Mouse (Mus musculus) ovary, postnatal 36 days (tissue): Measurements from ENCODE around the gene Fam168a.

Experiments
- DNase-seq: peaks from one replicate; pipeline ENCODE4 v3.0.0; 2022; ENCODE audit warnings: low spot score, mixed read lengths

Fam168a gene

DNA sequence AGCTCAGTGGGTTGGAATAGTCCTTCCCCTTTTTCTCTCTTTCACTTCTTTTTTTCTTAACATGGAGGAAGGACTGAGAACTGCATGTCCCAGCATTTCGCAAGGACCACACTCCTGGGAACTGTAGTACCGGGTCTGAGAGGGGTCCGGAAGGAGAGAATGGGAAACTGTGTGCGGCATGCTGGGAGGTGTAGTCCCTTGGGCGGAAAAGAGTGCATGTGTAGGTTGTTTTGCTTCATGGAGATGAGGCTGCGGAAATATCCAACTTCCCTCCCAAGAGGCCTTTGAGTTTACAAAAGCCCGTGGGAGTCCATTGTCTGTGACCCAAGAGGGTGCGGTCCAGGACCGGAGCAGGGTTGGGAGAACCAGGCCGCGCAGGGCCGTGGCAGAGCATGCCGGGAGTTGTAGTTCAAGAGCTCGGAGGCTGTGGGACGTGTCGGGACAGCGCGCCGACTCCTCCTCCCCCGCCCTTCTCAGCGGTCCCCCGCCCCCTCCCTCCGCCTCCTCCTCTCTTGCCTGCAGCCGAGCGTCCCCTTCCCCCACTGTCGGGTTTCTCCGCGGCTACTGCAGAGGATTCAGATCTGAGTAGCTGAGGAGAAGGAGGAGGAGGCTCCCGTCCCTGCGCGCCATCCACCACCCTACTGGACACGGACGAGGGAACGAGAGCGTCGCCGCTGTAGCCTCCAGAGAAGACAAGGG, at the start of gene Fam168a:
Gene Fam168a (plus strand): TSS at position 493 of the 699 bp plus-strand sequence.
- peak; percentile 91 for DNase-seq

DNA sequence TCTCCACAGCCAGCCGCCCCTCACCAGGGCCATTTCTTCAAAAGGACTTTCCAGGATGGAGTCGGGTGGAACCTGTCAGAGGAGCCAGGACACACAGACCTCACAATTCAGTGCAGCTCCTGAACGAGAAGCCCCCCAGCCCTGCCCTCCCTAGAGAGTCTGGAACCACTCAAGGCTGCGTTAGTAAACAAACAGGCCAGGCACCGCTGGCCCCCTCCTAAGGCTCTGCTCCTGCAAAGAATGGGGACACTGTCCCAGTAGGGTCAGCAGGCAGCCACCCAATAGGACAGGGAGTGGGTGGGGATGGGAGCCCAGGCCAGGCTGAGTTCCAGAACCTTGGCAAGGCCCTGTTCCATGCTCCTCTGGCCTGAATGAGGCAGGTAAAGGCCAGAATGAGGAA, 49.7 kb upstream of the Fam168a start:
- no peak for DNase-seq

DNA sequence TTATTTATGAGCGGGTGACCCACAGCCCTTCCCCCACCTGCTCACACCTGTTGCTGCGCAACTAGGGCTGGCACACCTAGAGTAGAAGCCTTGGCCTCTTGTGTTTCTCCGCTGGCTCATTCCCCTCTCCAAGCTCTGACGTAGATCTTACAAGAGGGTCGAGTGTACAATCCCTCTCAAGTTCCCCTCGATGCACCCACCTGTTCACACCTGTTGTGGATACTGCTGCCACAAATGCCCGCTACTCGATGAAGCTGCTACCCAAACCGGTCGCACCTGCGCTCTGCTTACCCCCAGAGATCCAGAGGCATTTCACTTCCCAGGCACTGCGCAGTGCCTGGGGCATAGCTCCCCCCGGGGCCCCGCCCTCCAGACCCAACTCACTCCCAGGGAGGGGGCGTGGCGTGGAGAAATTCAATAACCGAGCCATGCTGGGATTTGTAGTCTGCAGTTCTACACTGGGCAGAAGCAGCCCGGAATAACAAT, 48.3 kb upstream of the Fam168a start:
- DNase-seq = peak; percentile 45

DNA sequence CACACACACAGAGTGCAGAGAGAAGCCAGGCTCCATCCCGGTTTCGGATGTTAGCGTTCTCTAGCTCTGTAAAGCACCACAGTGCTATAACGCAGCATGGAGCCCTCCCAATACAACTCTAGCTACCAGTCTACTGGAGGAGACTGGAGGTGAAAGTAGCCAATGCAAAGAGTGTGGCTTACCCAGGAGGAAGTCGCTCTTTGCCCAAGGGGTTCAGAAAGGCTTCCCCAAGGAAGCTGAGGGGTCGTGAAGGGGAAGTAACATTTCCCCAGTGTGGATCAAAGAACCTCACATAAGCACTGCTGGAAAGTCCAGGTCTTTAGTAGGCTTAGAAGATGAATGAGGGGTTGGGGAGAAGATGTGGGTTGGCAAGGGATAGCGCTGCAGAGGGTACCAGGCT, 45.2 kb upstream of the Fam168a start:
- DNase-seq = no peak

DNA sequence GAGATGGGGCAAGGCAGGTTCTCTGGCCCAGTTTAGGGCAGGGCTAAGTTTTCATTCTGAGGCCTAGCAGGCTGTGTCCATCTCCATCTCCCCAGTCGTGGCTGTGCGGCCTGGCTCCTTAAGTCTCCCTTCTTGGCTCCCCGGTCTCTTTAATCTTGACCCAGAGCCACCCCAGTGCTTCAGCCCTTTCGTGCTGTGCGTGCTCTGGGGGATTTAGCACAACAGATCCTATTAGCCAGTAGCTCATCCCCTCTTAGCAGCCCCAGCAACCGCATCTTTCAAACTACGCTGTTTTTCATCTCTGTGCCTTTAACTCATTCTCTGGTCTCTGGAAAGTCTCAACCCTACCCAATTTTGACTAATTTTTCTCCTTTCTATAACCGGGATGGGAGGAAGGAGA, 44.2 kb upstream of the Fam168a start, which contains the start of gene Plekhb1:
Gene Plekhb1 (minus strand): TSS at position 184 of the 400 bp plus-strand sequence.
- no peak for DNase-seq

DNA sequence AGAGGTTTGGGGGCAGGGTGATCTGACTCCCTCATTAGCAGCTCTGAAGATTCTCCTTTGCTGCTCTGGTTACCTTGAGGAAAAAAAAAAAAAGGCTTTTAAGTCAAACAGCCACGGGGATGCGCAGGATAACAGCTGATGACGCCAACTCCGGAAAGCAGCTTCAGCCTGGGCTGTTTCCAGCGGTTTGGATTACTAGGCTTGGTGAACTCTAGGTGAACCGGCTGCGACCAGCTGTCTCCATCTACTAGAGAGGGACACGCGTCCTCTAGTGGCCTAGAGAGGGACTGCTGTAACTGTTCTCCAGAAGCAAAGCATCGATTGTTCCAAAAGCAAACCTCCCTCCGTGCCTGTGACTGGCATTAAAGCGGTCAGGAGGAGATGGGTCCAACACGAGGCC, 43.2 kb upstream of the Fam168a start:
- DNase-seq = peak; percentile 82

DNA sequence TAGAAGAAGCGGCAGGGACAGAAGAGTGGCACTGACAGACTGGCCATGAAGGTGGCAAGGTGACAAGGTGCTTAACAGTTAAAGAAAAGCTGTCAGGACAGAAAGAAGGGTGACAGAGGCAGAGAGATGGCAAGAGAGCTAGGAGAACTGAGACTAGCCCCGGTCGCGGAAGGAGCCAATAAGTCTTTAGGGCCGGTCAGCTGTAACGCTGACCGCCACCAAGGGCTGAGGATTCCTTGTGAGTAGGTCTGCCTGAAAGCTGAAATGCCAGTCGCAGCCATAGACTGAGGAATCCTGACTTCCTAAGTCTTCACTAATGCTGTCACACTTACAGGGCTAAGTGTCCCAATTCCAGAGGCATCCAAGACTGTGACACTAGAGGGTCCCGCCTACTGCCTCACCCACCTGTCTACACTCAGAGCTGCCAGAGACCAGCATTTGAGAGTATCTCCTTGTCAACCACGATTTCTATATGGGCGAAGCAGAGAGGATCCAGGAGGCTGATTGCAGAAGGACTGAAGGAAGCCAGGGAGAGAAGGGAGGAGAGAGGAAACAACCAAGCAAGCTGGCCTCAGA, 42.6 kb upstream of the Fam168a start:
- no peak for DNase-seq

DNA sequence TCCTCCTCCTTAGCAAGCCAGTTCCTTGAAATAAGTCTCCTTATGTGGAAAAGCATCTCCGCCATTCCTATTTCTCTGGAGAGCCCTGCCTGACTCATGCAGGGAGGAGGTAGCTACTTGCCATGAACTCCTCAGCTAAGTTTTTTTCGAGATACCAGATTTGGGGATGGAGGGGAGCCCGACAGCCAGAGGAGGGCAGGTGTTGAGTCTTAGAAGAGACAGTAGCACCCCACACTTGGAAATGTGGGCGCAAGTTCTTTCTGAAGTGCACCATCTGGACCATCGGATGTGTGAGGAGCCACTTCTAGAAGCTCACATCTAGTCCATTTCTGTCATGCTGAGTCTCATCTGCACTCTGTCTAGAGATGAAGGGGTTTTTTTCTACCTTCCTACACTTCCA, 35.8 kb upstream of the Fam168a start:
- no peak for DNase-seq

DNA sequence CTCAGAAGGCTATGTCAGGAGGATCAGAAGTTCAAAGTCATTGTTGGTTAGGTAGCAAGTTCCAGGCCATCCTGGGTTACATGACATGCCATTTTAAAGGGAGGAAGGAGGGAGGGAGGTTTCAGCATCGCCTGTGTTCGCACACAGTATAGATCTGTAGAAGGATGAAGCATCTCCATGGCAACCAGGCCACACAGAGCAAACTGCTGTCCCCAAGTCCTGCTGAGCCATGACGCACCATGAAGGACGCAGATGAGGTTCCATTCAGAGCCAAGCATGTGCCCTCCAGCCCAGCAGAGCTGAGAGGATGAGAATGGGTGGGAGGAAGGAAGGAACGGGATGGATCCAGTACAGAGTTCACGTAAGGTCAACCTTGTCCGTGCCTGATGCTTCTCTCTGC, 33.0 kb upstream of the Fam168a start:
- no peak for DNase-seq

DNA sequence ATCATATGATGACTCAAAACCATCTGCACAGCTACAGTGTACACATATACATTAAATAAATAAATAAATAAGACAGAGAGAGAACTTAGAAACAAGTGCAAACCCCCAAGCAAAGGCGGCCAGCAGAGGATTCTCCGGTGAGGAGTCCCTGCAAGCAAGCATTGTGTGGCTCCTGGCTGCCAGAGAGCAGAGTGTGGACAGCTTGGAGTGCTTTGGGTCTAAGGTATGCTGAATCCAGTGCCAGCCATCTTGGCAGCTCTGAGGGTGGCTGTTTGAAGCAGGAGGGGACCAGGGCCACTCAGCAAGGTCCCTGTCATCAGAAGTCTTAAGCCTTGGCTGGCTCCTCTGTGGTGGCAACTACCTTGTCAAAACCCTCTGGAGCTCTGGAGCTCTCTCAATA, 31.5 kb upstream of the Fam168a start:
- DNase-seq = no peak

DNA sequence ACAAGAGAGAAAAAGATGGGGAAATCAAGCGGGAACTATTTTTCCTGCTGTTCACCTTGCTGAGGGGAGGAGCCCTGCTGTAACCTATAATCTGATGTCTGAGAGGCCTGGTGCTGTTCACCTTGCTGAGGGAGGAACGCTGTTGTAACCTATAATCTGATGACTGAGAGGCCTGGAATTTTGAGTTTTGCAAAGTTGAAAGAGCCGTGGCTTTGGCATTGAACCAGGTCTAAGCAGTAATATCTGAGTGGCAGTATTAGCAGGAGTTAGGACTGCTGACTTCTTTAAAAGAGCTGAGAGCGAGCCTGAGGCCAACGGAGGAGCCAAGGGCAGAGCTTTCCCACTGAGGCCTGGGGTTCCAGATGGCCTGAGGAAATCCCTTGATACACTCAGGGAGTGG, 28.4 kb upstream of the Fam168a start:
- DNase-seq = no peak

DNA sequence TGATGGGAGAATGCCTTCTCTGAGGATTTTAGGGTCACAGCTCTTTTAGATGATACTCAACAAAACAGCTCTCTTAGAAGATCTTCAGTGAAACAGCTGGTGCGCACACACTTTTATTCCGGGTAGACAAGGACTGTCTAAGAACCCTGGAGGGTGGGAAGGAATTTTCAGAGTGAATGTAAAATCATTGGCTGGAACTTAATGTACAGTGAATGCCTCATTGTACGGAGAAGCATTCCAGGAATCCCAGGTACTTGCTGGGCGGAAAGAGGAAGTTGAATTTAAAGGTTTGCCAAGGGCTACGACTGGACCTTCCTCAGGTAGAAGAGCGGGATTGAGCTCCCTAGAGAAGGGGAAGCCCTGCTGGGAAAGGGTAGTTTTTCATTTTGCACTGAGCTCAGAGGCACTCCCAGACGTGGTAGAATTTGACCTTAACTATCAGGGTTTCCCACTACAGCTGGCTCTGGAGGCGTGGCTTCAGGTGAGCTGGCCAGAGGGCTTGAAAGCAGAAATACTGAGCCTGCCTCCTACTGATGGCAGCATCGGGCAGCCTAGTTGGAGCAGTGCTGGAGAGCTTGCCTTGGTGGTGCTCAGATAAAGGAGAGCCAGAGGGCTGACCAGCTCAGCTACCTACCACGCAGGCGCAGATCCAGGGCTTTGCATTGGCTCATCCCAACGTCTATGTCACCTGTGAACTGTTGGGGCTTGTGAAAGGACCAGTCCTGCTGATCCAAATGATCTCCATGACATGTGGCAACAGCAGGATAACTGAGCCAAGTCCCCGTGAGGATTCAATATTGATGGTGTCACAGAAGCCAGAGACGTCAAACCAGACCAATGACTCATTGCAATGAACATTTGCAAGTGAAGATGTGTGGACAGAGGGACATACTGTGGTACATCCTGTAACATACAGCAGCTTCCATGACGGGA, 27.2 kb upstream of the Fam168a start:
- DNase-seq = no peak

DNA sequence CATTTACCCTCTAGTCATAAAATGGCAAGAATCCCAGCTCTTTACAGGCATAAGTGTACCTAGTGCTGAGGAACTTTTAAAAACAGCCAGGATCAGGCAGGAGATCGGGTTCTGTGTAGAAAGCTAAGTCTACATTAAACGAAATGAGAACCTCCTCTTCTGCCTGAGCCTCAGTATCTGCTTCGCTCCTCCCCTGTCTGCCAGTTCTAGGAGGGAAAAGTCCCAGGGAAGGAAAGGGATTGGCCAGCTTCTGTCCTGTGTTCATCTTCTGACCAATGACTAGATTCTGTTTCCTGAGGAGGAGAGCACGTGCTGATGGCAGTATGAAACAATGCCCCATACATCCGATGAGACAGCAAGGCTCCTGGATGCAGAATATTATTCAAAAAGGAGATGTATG, 25.3 kb upstream of the Fam168a start:
- DNase-seq = no peak

DNA sequence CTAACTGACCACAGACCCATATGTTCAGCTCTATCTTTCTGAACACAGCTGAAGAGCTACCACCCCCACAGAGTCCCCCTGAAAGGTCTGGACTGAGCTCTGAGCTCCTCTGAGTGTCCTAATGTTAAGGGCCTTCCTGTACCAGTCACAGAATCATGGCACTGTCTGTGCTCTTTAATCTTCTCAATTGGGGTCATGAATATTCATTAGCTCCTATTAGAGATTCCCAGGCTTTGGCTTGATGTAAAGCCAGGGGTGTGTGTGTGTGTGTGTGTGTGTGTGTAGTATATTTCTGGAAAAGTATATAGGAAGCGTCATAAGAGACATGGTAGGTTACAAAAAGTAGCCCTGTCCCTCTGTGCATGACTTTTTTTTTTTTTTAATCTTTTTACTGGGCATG, 23.2 kb upstream of the Fam168a start:
- no peak for DNase-seq

DNA sequence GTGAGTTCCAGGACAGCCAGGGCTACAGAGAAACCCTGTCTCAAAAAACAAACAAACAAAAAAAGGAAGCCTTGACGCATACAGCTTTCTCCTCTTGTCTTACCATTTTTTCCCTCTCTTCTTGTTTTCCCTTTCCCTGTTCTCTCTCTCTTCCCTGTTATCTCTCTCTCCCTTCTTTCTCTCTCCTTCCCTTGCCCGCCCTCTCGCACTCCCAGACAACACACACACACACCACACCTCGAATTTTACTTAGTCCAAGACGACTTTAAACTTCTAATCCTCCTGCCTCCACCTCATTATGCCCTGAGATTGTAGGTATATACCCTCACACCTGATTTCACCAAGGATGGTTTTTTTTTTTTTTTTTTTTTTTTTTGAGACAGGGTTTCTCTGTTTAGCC, 22.4 kb upstream of the Fam168a start:
- no peak for DNase-seq

DNA sequence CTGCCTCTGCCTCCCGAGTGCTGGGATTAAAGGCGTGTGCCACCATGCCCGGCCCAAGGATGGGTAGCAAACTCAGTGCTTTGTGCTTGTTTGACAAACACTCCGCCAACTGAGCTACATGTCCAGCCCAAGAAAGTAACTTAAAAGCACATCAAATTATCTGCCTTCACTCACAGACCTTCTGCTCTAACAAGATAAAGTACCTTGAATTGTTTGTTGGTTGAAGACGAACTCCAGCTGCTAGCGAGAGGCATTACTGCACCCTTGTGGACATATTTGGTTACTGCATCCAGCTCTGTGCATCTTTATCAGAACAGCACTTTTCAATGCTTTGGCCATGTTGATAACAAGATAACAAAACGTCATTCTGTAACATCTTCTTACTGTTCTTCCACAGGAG, 21.9 kb upstream of the Fam168a start:
- no peak for DNase-seq

DNA sequence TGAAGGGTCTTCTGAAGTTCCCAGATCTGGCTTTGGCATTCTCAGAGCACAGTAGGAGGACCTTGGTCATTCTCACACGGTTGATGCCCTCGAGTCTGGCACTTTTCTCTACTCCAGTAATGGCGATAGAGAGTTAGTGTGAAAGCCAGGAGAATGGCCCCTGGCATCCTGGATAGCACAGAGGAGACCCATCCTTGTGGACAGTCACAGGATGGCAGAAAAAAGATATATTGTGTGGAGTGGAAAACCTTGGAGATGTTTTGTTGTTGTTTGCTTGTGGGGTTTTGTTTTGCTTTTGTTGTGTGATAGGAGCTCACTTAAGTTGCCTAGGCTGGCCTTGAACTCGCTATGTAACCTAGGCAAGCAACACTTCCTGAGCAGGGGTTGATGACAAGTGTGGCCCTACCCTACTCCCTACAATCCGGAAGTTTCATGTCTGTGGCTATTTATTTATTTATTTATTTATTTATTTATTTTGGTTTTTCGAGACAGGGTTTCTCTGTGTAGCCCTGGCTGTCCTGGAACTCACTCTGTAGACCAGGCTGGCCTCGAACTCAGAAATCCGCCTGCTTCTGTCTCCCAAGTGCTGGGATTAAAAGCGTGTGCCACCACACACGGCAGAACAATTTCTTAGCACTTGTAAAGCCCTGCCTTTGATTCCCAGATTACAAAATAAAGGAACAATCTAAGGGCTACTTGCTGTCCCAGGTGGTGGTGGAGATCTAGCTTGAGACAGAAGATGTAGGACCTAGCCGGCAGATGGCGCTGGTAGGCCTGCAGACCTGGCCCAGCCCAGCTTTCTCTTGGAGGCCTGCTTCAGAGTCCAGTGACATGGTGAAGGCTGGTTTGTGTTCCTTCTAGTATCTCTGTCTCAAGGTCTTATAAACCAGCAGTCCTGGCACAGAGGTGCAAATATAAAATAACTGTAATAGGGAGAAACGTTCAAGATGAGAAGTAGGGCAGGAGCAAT, 21.1 kb upstream of the Fam168a start:
- peak; percentile 79 for DNase-seq

DNA sequence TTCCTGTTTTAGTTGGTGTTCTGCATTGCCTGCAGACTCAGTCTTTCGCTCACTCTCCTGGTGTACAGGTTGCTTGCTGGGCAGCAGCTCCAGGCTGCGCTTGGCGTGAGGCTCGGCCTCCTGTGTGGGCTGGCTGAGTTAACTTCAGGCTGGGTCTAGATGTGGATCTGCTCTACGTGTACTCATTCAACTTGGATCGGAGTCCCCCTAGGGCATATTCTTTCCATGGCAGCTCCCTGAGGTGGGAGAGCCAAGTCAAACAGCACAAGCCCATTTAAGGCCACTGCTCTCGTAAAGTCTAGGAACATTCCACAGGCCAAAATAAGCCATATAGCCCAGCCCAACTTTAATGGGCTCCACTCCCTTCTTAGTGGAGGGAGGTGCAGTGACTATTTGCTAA, 18.0 kb upstream of the Fam168a start:
- no peak for DNase-seq

DNA sequence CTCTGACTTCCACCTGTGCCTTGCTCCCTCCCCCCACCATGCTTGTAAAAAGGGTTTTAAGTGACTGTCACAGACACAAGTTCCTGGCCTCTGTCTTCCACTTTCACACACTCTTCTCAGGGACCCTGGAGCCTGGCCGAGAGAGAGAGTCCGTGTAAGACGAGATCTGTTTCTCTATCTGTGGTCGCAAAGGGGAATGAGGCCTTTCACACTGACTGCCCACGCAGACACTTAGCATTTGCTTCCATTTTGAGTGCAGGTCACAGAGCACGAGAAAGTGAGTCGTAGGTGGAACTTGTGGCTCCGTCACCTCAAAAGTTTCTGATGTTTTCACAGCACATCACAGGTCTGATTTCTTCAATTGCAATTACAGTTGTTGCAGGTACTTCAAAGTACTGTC, 13.2 kb upstream of the Fam168a start:
- no peak for DNase-seq

DNA sequence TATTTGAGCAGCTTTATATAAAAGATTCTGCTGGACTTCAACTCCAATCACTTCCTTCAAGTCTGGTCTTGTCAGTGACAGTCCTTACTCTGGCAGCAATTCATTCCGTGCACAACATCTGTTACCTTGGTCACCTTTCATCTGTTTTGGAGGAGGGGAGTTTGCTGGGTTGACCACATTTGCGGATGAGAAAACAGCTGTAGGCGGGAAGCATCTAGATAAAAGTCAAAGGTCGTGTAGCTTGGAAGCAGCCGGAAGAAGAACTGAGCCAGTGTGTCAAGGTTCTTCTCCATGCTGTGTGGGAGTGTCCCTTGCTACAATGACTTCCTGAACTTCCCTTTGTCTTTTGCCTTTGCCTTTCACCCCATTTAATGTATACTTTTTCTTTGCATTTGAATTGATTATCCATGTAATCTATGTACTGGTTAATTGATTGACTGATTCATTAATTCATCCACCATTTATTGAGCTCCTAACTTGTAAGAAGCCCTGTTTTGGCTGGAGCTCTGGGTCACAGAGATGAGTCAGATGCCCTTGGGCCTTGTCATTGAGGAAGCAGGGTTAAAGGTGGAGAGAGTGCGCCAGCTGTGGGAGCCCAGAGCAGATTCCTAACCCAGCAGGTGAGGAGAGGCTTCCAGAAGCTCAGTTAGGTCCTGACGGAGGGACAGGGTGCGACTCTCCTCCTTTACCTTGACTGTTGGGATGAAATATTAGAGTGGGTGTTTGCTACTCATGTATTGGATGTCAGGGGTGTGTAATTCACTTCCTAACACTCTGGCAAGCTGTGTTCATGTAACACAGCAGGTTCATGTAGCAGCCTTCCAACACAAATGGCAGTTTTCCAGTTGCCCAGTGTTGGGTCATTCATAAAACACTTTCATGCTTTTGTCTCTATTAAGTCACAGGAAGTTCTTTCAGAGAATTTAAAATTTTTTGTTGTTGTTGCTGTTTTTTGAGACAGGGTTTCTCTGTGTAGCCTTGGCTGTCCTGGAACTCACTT, 6.4 kb upstream of the Fam168a start:
- no peak for DNase-seq
